8 mouse cellular contexts compared by ENCODE assay signal in the genomic region with DNA sequence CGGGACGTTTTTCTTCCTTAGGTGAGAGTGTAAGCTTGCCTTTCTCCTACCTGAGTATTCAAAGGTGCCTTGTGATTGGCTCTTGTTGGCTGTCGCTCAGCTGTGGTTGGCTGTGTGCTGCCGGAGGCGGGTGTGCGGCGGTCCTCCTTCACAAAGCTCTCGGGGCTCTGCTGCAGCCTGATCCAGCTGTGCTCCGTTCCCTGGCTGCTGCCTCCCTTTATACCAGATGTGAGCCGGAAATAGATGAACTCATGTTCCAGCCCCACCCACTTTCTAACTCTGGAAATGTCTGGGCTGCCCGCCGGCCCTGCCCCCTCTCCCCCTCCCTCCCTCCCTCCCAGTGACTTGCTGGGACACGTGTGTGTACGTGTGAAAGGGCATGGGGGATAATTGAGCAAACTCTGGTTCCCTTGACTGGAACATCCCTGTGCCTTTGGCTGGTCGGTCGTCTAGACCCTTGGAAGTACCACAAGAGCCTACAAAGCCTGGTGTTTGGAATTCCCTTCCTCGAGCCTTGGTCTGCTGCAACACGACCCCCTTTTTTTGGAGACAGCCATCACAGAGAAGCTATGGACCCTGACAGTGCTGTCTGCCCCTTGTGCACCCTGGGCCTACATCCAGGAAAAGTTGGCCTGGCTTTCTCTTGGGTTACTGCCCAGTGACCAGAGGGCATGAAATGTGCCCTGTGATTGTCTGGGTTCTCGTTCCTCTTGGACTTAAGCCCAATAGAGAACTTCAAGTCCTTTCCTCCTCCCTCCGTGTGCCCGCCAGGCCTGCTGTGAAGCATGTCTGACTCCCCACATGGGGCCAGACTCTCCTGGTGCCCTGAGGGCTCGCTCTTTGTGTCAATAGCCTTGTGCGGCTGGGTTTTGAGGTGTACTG. TPM values are rescaled to one million over a fixed set of nuclear protein-coding genes. Genes with fewer than 3 reads are reported as not detected.
DNase-seq lines count a peak whose midpoint lies in the region; ATAC-seq lines count a peak whose summit lies in the region.

Serpine1 (minus strand) TSS at position 190 of the 882 bp plus-strand sequence.

- peaks cover 29% of the 10 kb centered on the region for H3K4me1 ChIP-seq in intestine, embryonic 15.5 days (replicated peaks)
- peaks cover 13% of the 10 kb centered on the region for H3K4me1 ChIP-seq in limb, embryonic 12.5 days (replicated peaks)
- H3K4me1 ChIP-seq in midbrain, embryonic 15.5 days: peaks cover 19% of the 10 kb centered on the region
- H3K4me1 ChIP-seq in stomach, embryonic 16.5 days (ENCODE audit: control insufficient read depth, insufficient read depth, low read length): peaks cover 31% of the 10 kb centered on the region

- peak within 1 kb of the TSS; percentile 21 for H3K4me3 ChIP-seq in intestine, embryonic 15.5 days (replicated peaks)
- peak within 1 kb of the TSS; percentile 32 for H3K4me3 ChIP-seq in limb, embryonic 12.5 days (replicated peaks)
- H3K4me3 ChIP-seq in midbrain, embryonic 15.5 days: peak within 1 kb of the TSS; percentile 38
- H3K4me3 ChIP-seq in stomach, embryonic 16.5 days (replicated peaks; ENCODE audit: low read length): peak within 1 kb of the TSS; percentile 17

- H3K9ac ChIP-seq in intestine, embryonic 15.5 days: no peak within 1 kb of the TSS
- peak within 1 kb of the TSS; percentile 47; the same call in 1 of the 2 replicates for H3K9ac ChIP-seq in limb, embryonic 12.5 days (replicated peaks)
- H3K9ac ChIP-seq in midbrain, embryonic 15.5 days: 0 out of 2 replicates have a peak within 1 kb of the TSS, but pooled peaks have one; percentile 32
- peak within 1 kb of the TSS; percentile 37; the same call in 1 of the 2 replicates for H3K9ac ChIP-seq in stomach, embryonic 16.5 days (ENCODE audit: low read length)

- peak within 1 kb of the TSS; percentile 60 for H3K27ac ChIP-seq in intestine, embryonic 15.5 days
- peak within 1 kb of the TSS; percentile 80 for H3K27ac ChIP-seq in limb, embryonic 12.5 days
- H3K27ac ChIP-seq in midbrain, embryonic 15.5 days: peak within 1 kb of the TSS; percentile 65
- peak within 1 kb of the TSS; percentile 86 for H3K27ac ChIP-seq in stomach, embryonic 16.5 days (ENCODE audit: low read length)

- peak; percentile 93 for DNase-seq in 3134 (ENCODE audit: extremely low read depth, insufficient read length, low spot score)
- peak; percentile 85 to 91 for DNase-seq in adrenal gland, adult (ENCODE audit: inconsistent age in 2 of 2, low spot score in 1 of 2)
- peak; percentile 63 for DNase-seq in embryo, embryonic 9.5 days (ENCODE audit: extremely low spot score)

- ATAC-seq in granulocyte monocyte progenitor cell, adult 5-6 weeks (replicated peaks; ENCODE audit: poor library complexity, severe bottlenecking): 0 out of 2 replicates have a peak, but pooled peaks have one; percentile 17
- ATAC-seq in intestine, embryonic 15.5 days: peak; percentile 94
- ATAC-seq in limb, embryonic 12.5 days (ENCODE audit: insufficient number of reproducible peaks, insufficient read depth, low FRiP score, low TSS enrichment, low read depth): peak; percentile 95
- ATAC-seq in midbrain, embryonic 15.5 days (replicated peaks): peak; percentile 93
- ATAC-seq in stomach, embryonic 16.5 days (ENCODE audit: insufficient read depth, low FRiP score): peak; percentile 91

- H3K36me3 ChIP-seq in intestine, embryonic 15.5 days: no peaks in the 10 kb centered on the region
- H3K36me3 ChIP-seq in limb, embryonic 12.5 days: no peaks in the 10 kb centered on the region
- no peaks in the 10 kb centered on the region for H3K36me3 ChIP-seq in midbrain, embryonic 15.5 days (replicated peaks)
- no peaks in the 10 kb centered on the region for H3K36me3 ChIP-seq in stomach, embryonic 16.5 days (ENCODE audit: control insufficient read depth, insufficient read depth, low read length)

- 0 out of 2 replicates have a peak, but pooled peaks cover 3% of the 10 kb centered on the region for H3K27me3 ChIP-seq in intestine, embryonic 15.5 days (replicated peaks)
- H3K27me3 ChIP-seq in limb, embryonic 12.5 days: no peaks in the 10 kb centered on the region
- no peaks in the 10 kb centered on the region for H3K27me3 ChIP-seq in midbrain, embryonic 15.5 days (replicated peaks)
- H3K27me3 ChIP-seq in stomach, embryonic 16.5 days (ENCODE audit: control insufficient read depth, insufficient read depth, low read length): no peaks in the 10 kb centered on the region

- no peaks in the 10 kb centered on the region for H3K9me3 ChIP-seq in intestine, embryonic 15.5 days
- H3K9me3 ChIP-seq in limb, embryonic 12.5 days: no peaks in the 10 kb centered on the region
- H3K9me3 ChIP-seq in midbrain, embryonic 15.5 days: no peaks in the 10 kb centered on the region
- H3K9me3 ChIP-seq in stomach, embryonic 16.5 days (replicated peaks; ENCODE audit: control insufficient read depth, low read length): no peaks in the 10 kb centered on the region

- WGBS in intestine, embryonic 15.5 days: 23% methylated on average over 23 of the region's 23 CpGs
- WGBS in limb, embryonic 12.5 days: 20% methylated on average over 23 of the region's 23 CpGs
- WGBS in midbrain, embryonic 15.5 days: 19% methylated on average over 23 of the region's 23 CpGs
- WGBS in stomach, embryonic 16.5 days: 15% methylated on average over 23 of the region's 23 CpGs

- H3K4me2 ChIP-seq in intestine, embryonic 15.5 days (replicated peaks): peak within 1 kb of the TSS; percentile 53
- H3K4me2 ChIP-seq in limb, embryonic 12.5 days: peak within 1 kb of the TSS; percentile 53
- H3K4me2 ChIP-seq in midbrain, embryonic 15.5 days: peak within 1 kb of the TSS; percentile 61
- peak within 1 kb of the TSS; percentile 44 for H3K4me2 ChIP-seq in stomach, embryonic 16.5 days (ENCODE audit: low read depth, low read length)

RNA-seq across cellular contexts. Expression of gene Serpine1, which starts in this region (rescaled TPM):
- total RNA-seq in granulocyte monocyte progenitor cell, adult 5-6 weeks (2014; fragmentation: Nextera tagmentation): not detected in 2 replicates
- total RNA-seq in granulocyte monocyte progenitor cell, adult 5-6 weeks (2017): not detected in 2 replicates
- polyA plus RNA-seq in intestine, embryonic 15.5 days (2015; fragmentation: Nextera tagmentation; extraction: Ambion mirVana): 0.34 and 0.42 TPM in 2 replicates
- polyA plus RNA-seq in limb, embryonic 12.5 days (2016; fragmentation: Nextera tagmentation; extraction: Ambion mirVana): 0.38 and 0.44 TPM in 2 replicates
- 0.34 and 0.41 TPM in 2 replicates for polyA plus RNA-seq in midbrain, embryonic 15.5 days (2015; fragmentation: Nextera tagmentation; extraction: Ambion mirVana)
- 0.24 and 0.45 TPM in 2 replicates for polyA plus RNA-seq in stomach, embryonic 16.5 days (2015; fragmentation: Nextera tagmentation; extraction: Ambion mirVana)

Comparison
In these comparisons a context has a peak if more than half of its experiments do, and no peak if none do; other contexts are left out.
1. Peak in every context shown above with its lines: DNase-seq, ATAC-seq, H3K4me3 ChIP-seq and H3K27ac ChIP-seq.
2. Peak in ATAC-seq in granulocyte monocyte progenitor cell, adult 5-6 weeks; RNA of the gene not detected or under 1 TPM.
3. Peak in ATAC-seq, H3K4me3 ChIP-seq, H3K27ac ChIP-seq and H3K4me2 ChIP-seq in intestine, embryonic 15.5 days; RNA of the gene not detected or under 1 TPM.
4. Peak in ATAC-seq, H3K4me3 ChIP-seq, H3K27ac ChIP-seq, H3K9ac ChIP-seq and H3K4me2 ChIP-seq in limb, embryonic 12.5 days; RNA of the gene not detected or under 1 TPM.
5. Peak in ATAC-seq, H3K4me3 ChIP-seq, H3K27ac ChIP-seq, H3K9ac ChIP-seq and H3K4me2 ChIP-seq in midbrain, embryonic 15.5 days; RNA of the gene not detected or under 1 TPM.
6. Peak in ATAC-seq, H3K4me3 ChIP-seq, H3K27ac ChIP-seq, H3K9ac ChIP-seq and H3K4me2 ChIP-seq in stomach, embryonic 16.5 days; RNA of the gene not detected or under 1 TPM.
7. ATAC-seq: peak in every context shown above with its lines; median percentile 95 in limb, embryonic 12.5 days; 94 in intestine, embryonic 15.5 days; 93 in midbrain, embryonic 15.5 days; 91 in stomach, embryonic 16.5 days; 17 in granulocyte monocyte progenitor cell, adult 5-6 weeks.